Mouse (Mus musculus) liver, embryonic 12.5 days (tissue): ENCODE results near the gene Olfr558. TPM values are rescaled to one million over a fixed set of nuclear protein-coding genes. Genes with fewer than 3 reads are reported as not detected.

ENCODE experiments used
- ATAC-seq: fragments of 200-750 bp; cut with Nextera tagmentation; 2 replicates; pipeline ENCODE4 v1.8.0; 2017; ENCODE audit warnings: moderate number of reproducible peaks, mild to moderate bottlenecking, moderate library complexity
- H3K27ac ChIP-seq: fragments of 300-500 bp; sonication (generic); 2 replicates; pipeline ENCODE4 v1.5.1; 2016; ENCODE audit warnings: mild to moderate bottlenecking
- H3K27me3 ChIP-seq: fragments of 300-500 bp; sonication (generic); replicated peaks from 2 replicates; pipeline ENCODE4 v1.6.1; 2016; ENCODE audit warnings: mild to moderate bottlenecking, moderate library complexity
- H3K36me3 ChIP-seq: fragments of 300-500 bp; sonication (generic); 2 replicates; pipeline ENCODE4 v1.6.1; 2016; ENCODE audit warnings: mild to moderate bottlenecking, moderate library complexity
- H3K4me1 ChIP-seq: fragments of 300-500 bp; sonication (generic); 2 replicates; pipeline ENCODE4 v1.6.1; 2016
- H3K4me2 ChIP-seq: fragments of 300-500 bp; sonication (generic); 2 replicates; pipeline ENCODE4 v1.6.1; 2016; ENCODE audit warnings: mild to moderate bottlenecking, moderate library complexity
- H3K4me3 ChIP-seq: fragments of 300-500 bp; sonication (generic); 2 replicates; pipeline ENCODE4 v1.5.1; 2016; ENCODE audit warnings: mild to moderate bottlenecking, moderate library complexity
- H3K9ac ChIP-seq: fragments of 300-500 bp; sonication (generic); 2 replicates; pipeline ENCODE4 v1.6.1; 2016; ENCODE audit warnings: mild to moderate bottlenecking, moderate library complexity
- H3K9me3 ChIP-seq: fragments of 300-500 bp; sonication (generic); replicated peaks from 2 replicates; pipeline ENCODE4 v1.6.1; 2016; ENCODE audit warnings: mild to moderate bottlenecking, moderate library complexity
- WGBS: fragments of 180-500 bp; shearing (Covaris S2); methylation state at CpG from one replicate; pipeline ENCODE4 v1.1.7; 2016; ENCODE audit not compliant: insufficient replicate concordance; 5-methylcytosine and 5-hydroxymethylcytosine counted together
- polyA plus RNA-seq: library from polyadenylated mRNA; unstranded; fragments of >200 nt; fragmentation: Nextera tagmentation; extraction: Ambion mirVana; gene quantifications from 2 replicates; pipeline ENCODE4 v1.2.1, GENCODE M21; 2016

Gene Olfr558
- polyA plus RNA-seq, 1 experiment from 2014 or later: not detected

DNA sequence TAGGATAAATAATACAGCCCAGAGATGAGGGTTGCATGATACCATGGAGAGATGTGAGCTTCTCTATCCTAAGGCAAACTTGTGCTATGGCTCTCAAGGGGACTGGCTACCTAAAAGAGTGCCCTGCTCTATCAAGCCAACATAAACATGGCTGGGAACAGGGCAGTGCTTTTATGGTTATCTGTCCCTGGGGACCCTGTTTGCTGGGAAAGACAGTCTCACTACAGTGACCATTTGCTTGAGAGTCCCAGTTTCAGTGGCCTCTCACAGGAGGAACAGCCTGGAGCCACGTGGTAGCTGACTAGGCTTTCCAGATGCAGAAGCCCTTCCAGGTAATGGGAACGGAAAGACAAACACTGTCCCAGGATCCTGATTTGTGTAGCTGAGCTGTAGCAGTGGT lies 35.7 kb downstream of the Olfr558 start:
- Histone ChIP-seq H3K27ac (no peak overlapping the region), H3K4me1 (no peaks in the 10 kb centered on the region), H3K4me3 (no peak overlapping the region), H3K9me3 (no peaks in the 10 kb centered on the region), H3K36me3 (no peaks in the 10 kb centered on the region), H3K27me3 (no peaks in the 10 kb centered on the region), H3K9ac (no peak overlapping the region), H3K4me2 (no peak overlapping the region)
- no peak for ATAC-seq
- WGBS: 42% methylated on average over 2 of the region's 2 CpGs

- 11% methylated on average over 1 of the region's 1 CpGs for WGBS
- Histone ChIP-seq H3K4me2 (no peak overlapping the region), H3K4me3 (no peak overlapping the region), H3K9ac (no peak overlapping the region), H3K27ac (no peak overlapping the region), H3K4me1 (no peaks in the 10 kb centered on the region), H3K27me3 (no peaks in the 10 kb centered on the region), H3K36me3 (no peaks in the 10 kb centered on the region), H3K9me3 (no peaks in the 10 kb centered on the region)
- no peak for ATAC-seq
Observed at GRCm38 (mm10) chr7:102752086-102752485, 50.1 kb downstream of the Olfr558 start.

DNA sequence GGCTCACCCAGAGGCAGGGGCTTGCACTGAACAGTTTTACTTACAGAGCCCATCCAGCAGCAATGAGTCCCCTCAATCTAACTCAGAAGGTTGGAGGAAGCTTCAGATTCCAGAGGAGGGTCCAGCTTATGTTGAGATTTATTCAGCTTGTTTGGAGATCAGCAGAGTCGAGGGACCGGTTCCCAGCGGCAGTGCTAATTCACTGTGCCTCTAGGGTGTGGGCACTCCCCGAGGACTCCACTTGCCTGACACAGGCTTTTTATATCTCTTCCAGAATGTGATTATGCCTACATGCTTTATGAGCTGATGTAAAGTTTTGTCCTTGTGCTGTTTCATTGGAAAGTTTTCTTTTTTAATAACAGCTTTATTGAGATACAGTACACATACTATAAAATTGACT lies 57.3 kb downstream of the Olfr558 start, which contains the start of the genes Olfr560 and Olfr78:
Olfr560 (minus strand) TSS at position 101 of the 400 bp plus-strand sequence.
Olfr78 (minus strand) TSS at position 206 of the 400 bp plus-strand sequence.
- Histone ChIP-seq H3K4me1 (no peaks in the 10 kb centered on the region), H3K36me3 (no peaks in the 10 kb centered on the region), H3K27ac (no peak within 1 kb of the TSS), H3K4me3 (no peak within 1 kb of the TSS), H3K9ac (no peak within 1 kb of the TSS), H3K27me3 (no peaks in the 10 kb centered on the region), H3K9me3 (no peaks in the 10 kb centered on the region), H3K4me2 (no peak within 1 kb of the TSS)
- WGBS: 68% methylated on average over 4 of the region's 4 CpGs
- no peak for ATAC-seq

Other genes starting within 250 kb of the Olfr558 start
- gene Olfr543, start 220.5 kb upstream of the Olfr558 start, polyA plus RNA-seq: 0.33 and 0.41 TPM in 2 replicates
- gene Olfr544, start 213.9 kb upstream of the Olfr558 start, polyA plus RNA-seq: 0.04 and 0.19 TPM in 2 replicates
- not detected in 2 replicates for gene Olfr545, start 202.6 kb upstream of the Olfr558 start, polyA plus RNA-seq
- gene Olfr547, start 167.5 kb upstream of the Olfr558 start, polyA plus RNA-seq: not detected in 2 replicates
- not detected in 2 replicates for gene Olfr548-ps1, start 161.3 kb upstream of the Olfr558 start, polyA plus RNA-seq
- gene Olfr549, start 152.3 kb upstream of the Olfr558 start, polyA plus RNA-seq: not detected in 2 replicates
- 0.49 and 0.62 TPM in 2 replicates for gene Trim21, start 136.7 kb upstream of the Olfr558 start, polyA plus RNA-seq
- not detected in 2 replicates for gene Olfr550, start 130.8 kb upstream of the Olfr558 start, polyA plus RNA-seq
- gene Olfr551, start 110.3 kb upstream of the Olfr558 start, polyA plus RNA-seq: not detected in 2 replicates
- not detected in 2 replicates for gene Olfr552, start 104.4 kb upstream of the Olfr558 start, polyA plus RNA-seq
- gene Olfr553, start 84.0 kb upstream of the Olfr558 start, polyA plus RNA-seq: not detected in 2 replicates
- not detected in 2 replicates for gene Olfr554, start 63.8 kb upstream of the Olfr558 start, polyA plus RNA-seq
- gene Olfr555, start 43.4 kb upstream of the Olfr558 start, polyA plus RNA-seq: not detected in 2 replicates
- not detected in 2 replicates for gene Olfr556, start 37.3 kb upstream of the Olfr558 start, polyA plus RNA-seq
- 2.2 and 2.7 TPM in 2 replicates for gene Trim68, start 14.9 kb upstream of the Olfr558 start, polyA plus RNA-seq
- not detected in 2 replicates for gene Olfr557, start 6.3 kb upstream of the Olfr558 start, polyA plus RNA-seq
- not detected in 2 replicates for gene Olfr33, start 16.9 kb downstream of the Olfr558 start, polyA plus RNA-seq
- not detected in 2 replicates for gene Olfr559, start 25.3 kb downstream of the Olfr558 start, polyA plus RNA-seq
- gene Olfr560, start 57.2 kb downstream of the Olfr558 start, polyA plus RNA-seq: not detected in 2 replicates
- not detected in 2 replicates for gene Olfr78, start 57.3 kb downstream of the Olfr558 start, polyA plus RNA-seq
- not detected in 2 replicates for gene Olfr561, start 69.0 kb downstream of the Olfr558 start, polyA plus RNA-seq
- gene Olfr564, start 101.3 kb downstream of the Olfr558 start, polyA plus RNA-seq: not detected in 2 replicates
- gene Olfr566, start 156.6 kb downstream of the Olfr558 start, polyA plus RNA-seq: not detected in 2 replicates
- not detected in 2 replicates for gene Olfr568, start 174.9 kb downstream of the Olfr558 start, polyA plus RNA-seq
- gene Olfr569, start 188.7 kb downstream of the Olfr558 start, polyA plus RNA-seq: not detected in 2 replicates
- gene Olfr570, start 192.4 kb downstream of the Olfr558 start, polyA plus RNA-seq: not detected in 2 replicates
- gene Olfr571, start 215.3 kb downstream of the Olfr558 start, polyA plus RNA-seq: not detected in 2 replicates
- gene Olfr572, start 222.2 kb downstream of the Olfr558 start, polyA plus RNA-seq: not detected in 2 replicates
- gene Olfr573-ps1, start 240.4 kb downstream of the Olfr558 start, polyA plus RNA-seq: not detected in 2 replicates
- gene Olfr574, start 246.3 kb downstream of the Olfr558 start, polyA plus RNA-seq: not detected in 2 replicates